ENCODE assay signal across 8 mouse cellular contexts in the genomic region with DNA sequence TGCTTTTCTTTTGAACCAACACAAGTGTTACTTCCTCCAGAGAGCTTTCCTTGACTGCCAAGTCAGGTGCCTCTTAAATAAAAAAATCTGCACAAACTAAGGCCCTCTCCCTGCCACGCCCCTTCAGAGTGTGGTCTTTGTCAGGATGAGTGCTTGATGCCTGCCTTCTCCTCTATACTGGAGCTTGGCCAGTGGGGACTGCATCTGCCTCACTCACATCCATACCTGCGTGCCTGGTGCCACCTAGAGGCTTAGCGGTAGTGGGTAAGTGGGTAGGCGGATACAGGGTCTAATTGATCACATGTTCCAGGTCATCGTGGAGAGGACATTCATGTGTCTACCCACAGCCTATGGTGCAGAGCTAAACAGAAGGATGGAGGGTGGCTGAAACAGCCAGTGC. TPM values are rescaled to one million over a fixed set of nuclear protein-coding genes. Genes with fewer than 3 reads are reported as not detected.
DNase-seq lines count a peak whose midpoint lies in the region; ATAC-seq and TF ChIP-seq lines count a peak whose summit lies in the region.

No protein-coding gene starts in this region.

- no peaks in the 10 kb centered on the region for H3K27me3 ChIP-seq in heart, embryonic 12.5 days (replicated peaks)
- no peaks in the 10 kb centered on the region for H3K27me3 ChIP-seq in heart, embryonic 11.5 days (ENCODE audit: control insufficient read depth, insufficient read depth, low read length)
- peaks cover 12% of the 10 kb centered on the region for H3K27me3 ChIP-seq in CH12.LX (replicated peaks)
- H3K27me3 ChIP-seq in lung, postnatal 0 days (replicated peaks; ENCODE audit: insufficient read depth, low read length), result no peaks in the 10 kb centered on the region
- no peaks in the 10 kb centered on the region for H3K27me3 ChIP-seq in forebrain, embryonic 13.5 days

- no peak overlapping the region for H3K4me2 ChIP-seq in heart, embryonic 12.5 days
- H3K4me2 ChIP-seq in heart, embryonic 11.5 days, result no peak overlapping the region
- no peak overlapping the region for H3K4me2 ChIP-seq in CH12.LX (ENCODE audit: insufficient read depth, low read depth, poor library complexity, severe bottlenecking)
- H3K4me2 ChIP-seq in lung, postnatal 0 days (replicated peaks; ENCODE audit: low read depth, low read length), result no peak overlapping the region
- H3K4me2 ChIP-seq in forebrain, embryonic 13.5 days, result no peak overlapping the region

- in situ Hi-C loops in CH12.LX (cut with MboI; ENCODE audit: low pct_ligation_motif_present, low pct_unique_long_range_greater_than_20kb, low sequenced_read_pairs), result no loop called here

- TF ChIP-seq RAD21 in CH12.LX (IDR thresholded peaks at IDR 0.05; ENCODE audit: low read depth, low read length), result peak; percentile 91

- peak; percentile 68 for ATAC-seq in heart, embryonic 12.5 days (ENCODE audit: insufficient number of reproducible peaks, low FRiP score)
- no peak for ATAC-seq in heart, embryonic 11.5 days (replicated peaks; ENCODE audit: insufficient number of reproducible peaks, low FRiP score, low TSS enrichment)
- ATAC-seq in lung, postnatal 0 days, result peak; percentile 66; the same call in 1 of the 2 replicates
- no peak for ATAC-seq in megakaryocyte, adult 5-6 weeks (ENCODE audit: poor library complexity, severe bottlenecking)
- no peak for ATAC-seq in forebrain, embryonic 13.5 days

- no peak overlapping the region for H3K27ac ChIP-seq in heart, embryonic 12.5 days (ENCODE audit: poor library complexity, severe bottlenecking)
- no peak overlapping the region for H3K27ac ChIP-seq in heart, embryonic 11.5 days (ENCODE audit: low read depth, low read length)
- no peak overlapping the region for H3K27ac ChIP-seq in CH12.LX (ENCODE audit: insufficient read depth, low read depth)
- no peak overlapping the region for H3K27ac ChIP-seq in lung, postnatal 0 days (ENCODE audit: low read length)
- H3K27ac ChIP-seq in forebrain, embryonic 13.5 days, result no peak overlapping the region

- no peak for TF ChIP-seq POLR2A in CH12.LX (IDR thresholded peaks at IDR 0.05; ENCODE audit: low read depth, low read length)

- no peaks in the 10 kb centered on the region for H3K79me2 ChIP-seq in CH12.LX (replicated peaks; ENCODE audit: control insufficient read depth, extremely low read depth, insufficient read depth, poor library complexity, severe bottlenecking)

- H3K36me3 ChIP-seq in heart, embryonic 12.5 days, result no peaks in the 10 kb centered on the region
- no peaks in the 10 kb centered on the region for H3K36me3 ChIP-seq in heart, embryonic 11.5 days (ENCODE audit: control insufficient read depth, insufficient read depth, low read length)
- H3K36me3 ChIP-seq in CH12.LX (replicated peaks in 1 of 2; ENCODE audit: control insufficient read depth in 1 of 2, insufficient read depth in 1 of 2, low read length in 1 of 2), result no peaks in the 10 kb centered on the region
- H3K36me3 ChIP-seq in lung, postnatal 0 days (ENCODE audit: insufficient read depth, low read length), result no peaks in the 10 kb centered on the region
- no peaks in the 10 kb centered on the region for H3K36me3 ChIP-seq in forebrain, embryonic 13.5 days (ENCODE audit: poor library complexity, severe bottlenecking)

- no peak overlapping the region for H3K9ac ChIP-seq in heart, embryonic 12.5 days
- H3K9ac ChIP-seq in heart, embryonic 11.5 days (ENCODE audit: low read depth, low read length), result no peak overlapping the region
- no peak overlapping the region for H3K9ac ChIP-seq in CH12.LX (ENCODE audit: insufficient read depth, low read depth)
- H3K9ac ChIP-seq in lung, postnatal 0 days (replicated peaks; ENCODE audit: low read depth), result no peak overlapping the region
- H3K9ac ChIP-seq in forebrain, embryonic 13.5 days, result no peak overlapping the region

- dilution Hi-C loops in CH12.LX (cut with MboI; ENCODE audit: extremely low pct_ligation_motif_present, extremely low pct_unique_long_range_greater_than_20kb, low sequenced_read_pairs), result no loop called here

- H3K9me3 ChIP-seq in heart, embryonic 12.5 days (replicated peaks), result no peaks in the 10 kb centered on the region; the same call in 1 of the 2 replicates
- no peaks in the 10 kb centered on the region for H3K9me3 ChIP-seq in heart, embryonic 11.5 days (replicated peaks; ENCODE audit: control insufficient read depth, low read length)
- H3K9me3 ChIP-seq in CH12.LX (replicated peaks; ENCODE audit: low read length), result no peaks in the 10 kb centered on the region
- H3K9me3 ChIP-seq in lung, postnatal 0 days (ENCODE audit: low read length), result no peaks in the 10 kb centered on the region
- no peaks in the 10 kb centered on the region for H3K9me3 ChIP-seq in forebrain, embryonic 13.5 days (replicated peaks)

- peak in 1 of 2 experiments; percentile 93; a peak in 3 of 4 replicates for TF ChIP-seq CTCF in CH12.LX (conservative IDR thresholded peaks at IDR 0.05 in 1 of 2, IDR thresholded peaks at IDR 0.05 in 1 of 2; ENCODE audit: low read depth in 2 of 2, low read length in 2 of 2)
- TF ChIP-seq CTCF in lung, postnatal 0 days (IDR thresholded peaks at IDR 0.05), result peak; percentile 77

- peak; percentile 43 for DNase-seq in CH12.LX (ENCODE audit: extremely low read depth)
- DNase-seq in embryo, embryonic 10.5 days (ENCODE audit: low spot score), result peak; percentile 14
- peak; percentile 43 for DNase-seq in lung, postnatal 0 days (ENCODE audit: low spot score)
- no peak for DNase-seq in adrenal gland, postnatal 4 days (ENCODE audit: low spot score in 2 of 2)

- H3K4me3 ChIP-seq in heart, embryonic 12.5 days, result no peak overlapping the region
- no peak overlapping the region for H3K4me3 ChIP-seq in heart, embryonic 11.5 days (ENCODE audit: low read depth, low read length)
- no peak overlapping the region for H3K4me3 ChIP-seq in CH12.LX (replicated peaks in 1 of 3; ENCODE audit: low read depth in 2 of 3, low read length in 2 of 3, poor library complexity in 1 of 3)
- H3K4me3 ChIP-seq in lung, postnatal 0 days (ENCODE audit: low read depth, low read length), result no peak overlapping the region
- H3K4me3 ChIP-seq in forebrain, embryonic 13.5 days, result no peak overlapping the region

- 61% methylated on average over 5 of the region's 5 CpGs for WGBS in heart, embryonic 12.5 days
- WGBS in heart, embryonic 11.5 days (ENCODE audit: insufficient replicate concordance), result 52% methylated on average over 5 of the region's 5 CpGs
- WGBS in lung, postnatal 0 days, result 50% methylated on average over 5 of the region's 5 CpGs
- WGBS in forebrain, embryonic 13.5 days, result 58% methylated on average over 5 of the region's 5 CpGs

- TF ChIP-seq EP300 in CH12.LX (IDR thresholded peaks at IDR 0.05; ENCODE audit: low read length), result no peak
- TF ChIP-seq EP300 in lung, postnatal 0 days (IDR thresholded peaks at IDR 0.05), result no peak

- H3K4me1 ChIP-seq in heart, embryonic 12.5 days (replicated peaks), result no peaks in the 10 kb centered on the region
- no peaks in the 10 kb centered on the region for H3K4me1 ChIP-seq in heart, embryonic 11.5 days (ENCODE audit: control insufficient read depth, insufficient read depth, low read length)
- no peaks in the 10 kb centered on the region for H3K4me1 ChIP-seq in CH12.LX (ENCODE audit: control insufficient read depth in 1 of 2, insufficient read depth in 2 of 2)
- H3K4me1 ChIP-seq in lung, postnatal 0 days (ENCODE audit: insufficient read depth, low read depth, low read length), result no peaks in the 10 kb centered on the region
- no peaks in the 10 kb centered on the region for H3K4me1 ChIP-seq in forebrain, embryonic 13.5 days

TF ChIP-seq in CH12.LX, 34 proteins besides CTCF, POLR2A, EP300 and RAD21 (continues in another document):
- TF ChIP-seq KAT2A (IDR thresholded peaks at IDR 0.05; ENCODE audit: insufficient replicate concordance, low read length) (no peak), IRF4 (IDR thresholded peaks at IDR 0.05; ENCODE audit: low read depth, low read length) (no peak), PAX5 (IDR thresholded peaks at IDR 0.05; ENCODE audit: low read length) (no peak), USF1 (IDR thresholded peaks at IDR 0.05; ENCODE audit: low read depth, low read length) (no peak), E2F4 (IDR thresholded peaks at IDR 0.05; ENCODE audit: insufficient replicate concordance, low read depth, low read length) (no peak), BHLHE40 (IDR thresholded peaks at IDR 0.05; ENCODE audit: low read depth, low read length) (no peak), SMC3 (IDR thresholded peaks at IDR 0.05; ENCODE audit: low read depth, low read length) (peak; percentile 83), POLR2AphosphoS2 (IDR thresholded peaks at IDR 0.05; ENCODE audit: low read depth, low read length) (no peak), HCFC1 (IDR thresholded peaks at IDR 0.05; ENCODE audit: low read depth, low read length) (no peak), MYC (IDR thresholded peaks at IDR 0.05; ENCODE audit: low read depth, low read length) (0 out of 2 replicates have a peak, but pooled peaks have one; percentile 20), TCF12 (IDR thresholded peaks at IDR 0.05; ENCODE audit: low read depth, low read length) (no peak), ZC3H11A (IDR thresholded peaks at IDR 0.05; ENCODE audit: low read depth, low read length) (peak; percentile 46)

RNA-seq across cellular contexts. Expression of a gene that starts 15.4 kb away (rescaled TPM):
- polyA plus RNA-seq in heart, embryonic 12.5 days (2016; fragmentation: Nextera tagmentation; extraction: Ambion mirVana), result 0.09 TPM in 1 of 2 replicates, not detected in the other
- 0.06 TPM in 1 of 2 replicates, not detected in the other for polyA plus RNA-seq in heart, embryonic 11.5 days (2014; fragmentation: Nextera tagmentation; extraction: Ambion mirVana)
- total RNA-seq in CH12.LX (2012; rRNA removed) (0.21 and 0.42 TPM in 2 replicates), CH12.LX (2014; rRNA removed) (0.08 TPM in 1 of 2 replicates, not detected in the other)
- polyA plus RNA-seq in CH12.LX (2012; ENCODE audit: insufficient read length, low read depth), result 0.15 and 0.39 TPM in 2 replicates
- polyA plus RNA-seq in lung, postnatal 0 days (2015; fragmentation: Nextera tagmentation; extraction: Ambion mirVana), result 0.05 TPM in 1 of 2 replicates, not detected in the other
- 0.11 TPM in 1 of 2 replicates, not detected in the other for total RNA-seq in megakaryocyte, adult 5-6 weeks (2015)
- not detected in 2 replicates for total RNA-seq in megakaryocyte, adult 5-6 weeks (2017)
- polyA plus RNA-seq in forebrain, embryonic 13.5 days (2015; fragmentation: Nextera tagmentation; extraction: Ambion mirVana), result 0.06 and 0.09 TPM in 2 replicates
- under 1 TPM; 0.45 to 0.90 TPM for total RNA-seq in adrenal gland, postnatal 4 days (2021)

RNA-seq across cellular contexts. Expression of a gene that starts 54.0 kb away (rescaled TPM):
- 315 and 319 TPM in 2 replicates for polyA plus RNA-seq in heart, embryonic 12.5 days (2016; fragmentation: Nextera tagmentation; extraction: Ambion mirVana)
- 271 and 300 TPM in 2 replicates for polyA plus RNA-seq in heart, embryonic 11.5 days (2014; fragmentation: Nextera tagmentation; extraction: Ambion mirVana)
- total RNA-seq in CH12.LX (2012; rRNA removed), result 30.8 and 44.7 TPM in 2 replicates
- total RNA-seq in CH12.LX (2014; rRNA removed), result 136 and 163 TPM in 2 replicates
- polyA plus RNA-seq in CH12.LX (2012; ENCODE audit: insufficient read length, low read depth), result 134 and 148 TPM in 2 replicates
- polyA plus RNA-seq in lung, postnatal 0 days (2015; fragmentation: Nextera tagmentation; extraction: Ambion mirVana), result 145 and 164 TPM in 2 replicates
- total RNA-seq in megakaryocyte, adult 5-6 weeks (2015), result 130 and 155 TPM in 2 replicates
- 180 and 181 TPM in 2 replicates for total RNA-seq in megakaryocyte, adult 5-6 weeks (2017)
- 387 and 392 TPM in 2 replicates for polyA plus RNA-seq in forebrain, embryonic 13.5 days (2015; fragmentation: Nextera tagmentation; extraction: Ambion mirVana)
- total RNA-seq in adrenal gland, postnatal 4 days (2021), result 100 to 1,000 TPM; 132 to 148 TPM

Comparison
In these comparisons a context has a peak if more than half of its experiments do, and no peak if none do; other contexts are left out.
1. ATAC-seq: peak in heart, embryonic 12.5 days (single experiment) and lung, postnatal 0 days (single experiment); none in heart, embryonic 11.5 days (single experiment), megakaryocyte, adult 5-6 weeks (single experiment) and forebrain, embryonic 13.5 days (single experiment).
2. DNase-seq: peak in CH12.LX (single experiment), embryo, embryonic 10.5 days (single experiment) and lung, postnatal 0 days (single experiment); none in adrenal gland, postnatal 4 days (0 of 2).